Mouse (Mus musculus) liver, embryonic 11.5 days (tissue): ENCODE measurements around the gene Ppp5c. TPM values are rescaled to one million over a fixed set of nuclear protein-coding genes. Genes with fewer than 3 reads are reported as not detected.

Experiments used
- ATAC-seq: fragments of 200-750 bp; cut with Nextera tagmentation; replicated peaks from 2 replicates; pipeline ENCODE4 v1.8.0; 2017; ENCODE audit warnings: moderate number of reproducible peaks, mild to moderate bottlenecking, moderate TSS enrichment, moderate library complexity; ENCODE audit not compliant: low FRiP score
- DNase-seq: peaks from one replicate; pipeline ENCODE4 v3.0.0-alpha.2; 2017; ENCODE audit warnings: low spot score
- H3K27ac ChIP-seq: fragments of 300-500 bp; sonication (generic); 2 replicates; pipeline ENCODE4 v1.5.1; 2014; ENCODE audit warnings: mild to moderate bottlenecking, low read depth, low read length, control low read depth
- H3K27me3 ChIP-seq: fragments of 300-500 bp; sonication (generic); replicated peaks from 2 replicates; pipeline ENCODE4 v1.6.1; 2014; ENCODE audit warnings: low read length, mixed read lengths; ENCODE audit not compliant: control insufficient read depth, insufficient read depth
- H3K36me3 ChIP-seq: fragments of 300-500 bp; sonication (generic); 2 replicates; pipeline ENCODE4 v1.6.1; 2014; ENCODE audit warnings: mild to moderate bottlenecking, low read length, moderate library complexity, mixed read lengths; ENCODE audit not compliant: control insufficient read depth, insufficient read depth
- H3K4me1 ChIP-seq: fragments of 300-500 bp; sonication (generic); replicated peaks from 2 replicates; pipeline ENCODE4 v1.6.1; 2014; ENCODE audit warnings: low read length, mixed read lengths; ENCODE audit not compliant: control insufficient read depth, insufficient read depth
- H3K4me2 ChIP-seq: fragments of 300-500 bp; sonication (generic); 2 replicates; pipeline ENCODE4 v1.6.1; 2014; ENCODE audit warnings: mild to moderate bottlenecking, control low read depth, moderate library complexity
- H3K4me3 ChIP-seq: fragments of 300-500 bp; sonication (generic); 2 replicates; pipeline ENCODE4 v1.5.1; 2014; ENCODE audit warnings: low read depth, low read length, control low read depth
- H3K9ac ChIP-seq: fragments of 300-500 bp; sonication (generic); 2 replicates; pipeline ENCODE4 v1.6.1; 2014; ENCODE audit warnings: low read depth, low read length, control low read depth
- H3K9me3 ChIP-seq: fragments of 300-500 bp; sonication (generic); 2 replicates; pipeline ENCODE4 v1.6.1; 2016; ENCODE audit warnings: low read length, inconsistent platforms, mixed read lengths; ENCODE audit not compliant: control insufficient read depth
- WGBS: fragments of 180-500 bp; shearing (Covaris S2); extraction: QIAGEN DNeasy Blood & Tissue Kit; methylation state at CpG from one replicate; pipeline ENCODE4 v1.1.7; 2014; 5-methylcytosine and 5-hydroxymethylcytosine counted together
- polyA plus RNA-seq: library from polyadenylated mRNA; unstranded; fragments of >200 nt; fragmentation: Nextera tagmentation; extraction: Ambion mirVana; gene quantifications from 2 replicates; pipeline ENCODE4 v1.2.1, GENCODE M21; 2014

Ppp5c gene
- polyA plus RNA-seq, 1 experiment from 2014 or later, result 124 TPM

DNA sequence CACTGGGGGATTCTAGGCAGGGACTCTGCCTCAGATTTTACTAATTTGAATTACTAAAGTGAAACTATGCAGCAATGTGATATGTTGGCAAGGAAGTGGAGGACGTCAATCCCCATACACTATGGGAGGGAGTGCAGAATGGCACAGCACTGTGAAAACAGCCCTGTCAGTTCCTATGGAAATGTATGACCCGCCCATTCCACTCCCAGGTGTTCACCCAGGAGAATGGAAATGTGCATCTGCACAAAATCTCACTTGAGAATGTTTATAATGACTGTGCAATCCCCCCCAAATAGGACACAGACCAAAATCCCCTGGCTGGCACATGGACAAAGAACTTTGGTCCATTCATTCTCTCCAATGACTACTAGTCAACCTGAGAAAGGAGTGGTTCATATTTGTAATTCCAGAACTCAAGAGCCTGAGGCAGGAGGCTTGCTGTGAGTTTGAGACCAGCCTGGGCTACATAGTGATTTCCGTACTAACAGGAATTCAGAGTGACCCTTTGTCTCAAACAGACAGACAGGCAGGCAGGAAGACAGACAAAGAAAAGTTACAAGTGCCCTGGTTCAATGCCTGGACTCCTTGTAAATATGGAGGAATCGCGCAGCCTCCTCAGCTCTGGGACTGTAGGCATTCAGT lies 19.4 kb upstream of the Ppp5c start:
- peak; percentile 15 for DNase-seq
- H3K4me2 ChIP-seq, result no peak overlapping the region
- peaks cover 6% of the 10 kb centered on the region for H3K4me1 ChIP-seq
- peaks cover 54% of the 10 kb centered on the region for H3K36me3 ChIP-seq
- H3K27me3 ChIP-seq, result no peaks in the 10 kb centered on the region
- 90% methylated on average over 5 of the region's 5 CpGs for WGBS
- no peak for ATAC-seq
- H3K27ac ChIP-seq, result no peak overlapping the region
- no peak overlapping the region for H3K9ac ChIP-seq
- no peaks in the 10 kb centered on the region for H3K9me3 ChIP-seq
- no peak overlapping the region for H3K4me3 ChIP-seq

DNA sequence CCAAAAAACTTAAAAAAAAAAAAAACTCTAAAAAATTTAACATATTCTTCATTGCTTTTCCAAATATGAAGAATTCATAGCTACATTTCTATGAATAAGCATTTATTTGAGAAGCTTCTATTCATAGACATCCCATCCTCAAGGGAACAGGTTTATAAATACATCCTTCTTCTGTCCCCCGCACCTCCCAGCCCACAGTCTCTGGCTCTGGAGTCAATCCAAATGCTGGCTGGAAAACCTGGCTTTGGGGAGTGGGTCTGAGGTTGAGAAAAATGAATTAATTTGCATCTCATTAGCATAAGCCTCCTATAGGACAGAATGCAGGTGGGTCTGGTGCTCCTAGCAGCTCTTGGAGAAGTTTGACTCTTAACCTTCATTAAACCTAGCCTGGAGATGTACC lies 18.0 kb upstream of the Ppp5c start:
- peaks cover 54% of the 10 kb centered on the region for H3K36me3 ChIP-seq
- H3K27me3 ChIP-seq, result no peaks in the 10 kb centered on the region
- no peak overlapping the region for H3K4me2 ChIP-seq
- WGBS, result 91% methylated on average over 1 of the region's 1 CpGs
- DNase-seq (peak; percentile 27), ATAC-seq (no peak)
- H3K27ac ChIP-seq, result no peak overlapping the region
- no peak overlapping the region for H3K9ac ChIP-seq
- peaks cover 4% of the 10 kb centered on the region for H3K4me1 ChIP-seq
- no peaks in the 10 kb centered on the region for H3K9me3 ChIP-seq
- H3K4me3 ChIP-seq, result no peak overlapping the region

DNA sequence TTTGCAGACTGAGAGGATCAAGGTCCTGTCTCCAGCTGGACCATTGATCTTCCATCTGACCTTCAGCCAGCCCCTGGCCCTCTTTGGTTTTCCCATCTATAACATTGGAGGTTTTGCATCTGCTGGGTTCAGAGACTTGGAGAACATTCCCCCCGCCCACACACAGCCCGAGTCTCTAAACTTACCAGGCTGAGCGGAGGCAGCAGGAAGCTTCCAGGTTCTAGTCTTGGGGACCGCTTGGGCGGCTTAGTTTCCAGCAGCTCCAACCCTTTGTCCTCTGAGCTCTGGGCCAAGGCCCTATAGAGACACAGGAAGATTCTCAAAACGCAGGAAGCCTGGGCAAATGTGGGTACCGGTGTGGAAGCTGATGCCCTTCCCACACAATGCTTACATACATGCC lies 11.6 kb upstream of the Ppp5c start:
- no peak overlapping the region for H3K4me2 ChIP-seq
- no peaks in the 10 kb centered on the region for H3K27me3 ChIP-seq
- DNase-seq (no peak), ATAC-seq (no peak)
- no peaks in the 10 kb centered on the region for H3K4me1 ChIP-seq
- 91% methylated on average over 7 of the region's 7 CpGs for WGBS
- H3K9me3 ChIP-seq, result no peaks in the 10 kb centered on the region
- no peak overlapping the region for H3K9ac ChIP-seq
- H3K36me3 ChIP-seq, result peaks cover 53% of the 10 kb centered on the region
- H3K27ac ChIP-seq, result no peak overlapping the region
- no peak overlapping the region for H3K4me3 ChIP-seq

DNA sequence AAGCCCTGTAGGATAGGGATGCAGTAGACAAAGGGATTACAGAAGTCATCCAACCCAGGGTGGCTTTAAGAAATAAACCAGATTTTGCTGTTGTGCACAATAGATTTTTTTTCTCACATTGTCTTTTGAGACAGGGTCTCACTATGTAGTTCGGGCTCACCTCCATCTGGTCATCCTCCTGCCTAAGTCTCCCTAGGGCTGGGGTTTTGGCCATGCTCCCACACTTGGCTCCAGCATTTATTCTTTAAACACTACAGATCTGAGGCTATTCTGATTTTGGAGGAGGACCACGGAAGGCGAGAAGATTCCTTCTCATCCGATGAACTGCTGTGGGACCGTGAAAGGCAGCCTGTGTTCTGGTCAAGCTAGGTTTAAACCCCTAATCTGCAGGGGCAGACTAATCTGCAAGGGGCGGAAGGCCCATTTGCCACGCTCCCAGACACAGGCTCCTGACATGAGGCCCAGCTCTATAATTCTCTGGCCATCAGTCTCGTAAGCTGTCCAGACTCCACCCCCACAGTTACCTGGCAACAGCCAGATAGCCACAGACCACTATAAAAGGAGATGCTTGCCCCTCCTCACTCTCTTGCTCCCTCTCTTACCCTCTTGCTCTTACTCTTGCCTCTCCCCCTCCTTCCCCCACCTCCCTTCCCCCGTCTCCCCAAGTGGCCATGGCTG lies 10.4 kb upstream of the Ppp5c start:
- ATAC-seq (no peak), DNase-seq (no peak)
- H3K27ac ChIP-seq, result no peak overlapping the region
- H3K4me1 ChIP-seq, result no peaks in the 10 kb centered on the region
- no peak overlapping the region for H3K4me3 ChIP-seq
- no peaks in the 10 kb centered on the region for H3K9me3 ChIP-seq
- H3K4me2 ChIP-seq, result no peak overlapping the region
- peaks cover 45% of the 10 kb centered on the region for H3K36me3 ChIP-seq
- no peak overlapping the region for H3K9ac ChIP-seq
- WGBS, result 74% methylated on average over 9 of the region's 9 CpGs
- no peaks in the 10 kb centered on the region for H3K27me3 ChIP-seq

DNA sequence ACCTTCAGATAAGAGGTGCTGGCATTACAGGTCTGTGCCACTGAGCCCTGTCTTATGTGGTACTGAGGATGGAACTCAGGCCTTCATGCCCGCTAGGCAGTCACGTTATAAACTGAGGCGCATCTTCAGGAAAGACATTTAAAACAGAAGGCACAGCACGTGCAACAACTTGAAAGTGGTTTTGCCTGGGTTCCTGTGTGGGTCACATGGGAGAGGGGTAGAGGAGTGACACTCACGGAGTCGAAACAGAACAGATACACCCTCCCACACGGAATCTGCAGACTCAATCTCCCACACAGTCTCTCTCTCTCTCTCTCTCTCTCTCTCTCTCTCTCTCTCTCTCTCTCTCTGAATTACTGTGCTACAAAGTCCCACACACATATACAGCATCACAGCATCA lies 2.5 kb upstream of the Ppp5c start:
- Histone ChIP-seq H3K27me3 (no peaks in the 10 kb centered on the region), H3K9me3 (no peaks in the 10 kb centered on the region), H3K4me1 (peaks cover 18% of the 10 kb centered on the region), H3K4me2 (no peak overlapping the region), H3K4me3 (no peak overlapping the region), H3K27ac (no peak overlapping the region), H3K36me3 (peaks cover 11% of the 10 kb centered on the region; the same call in 1 of the 2 replicates), H3K9ac (no peak overlapping the region)
- DNase-seq (no peak), ATAC-seq (no peak)
- WGBS, result 70% methylated on average over 7 of the region's 7 CpGs

DNA sequence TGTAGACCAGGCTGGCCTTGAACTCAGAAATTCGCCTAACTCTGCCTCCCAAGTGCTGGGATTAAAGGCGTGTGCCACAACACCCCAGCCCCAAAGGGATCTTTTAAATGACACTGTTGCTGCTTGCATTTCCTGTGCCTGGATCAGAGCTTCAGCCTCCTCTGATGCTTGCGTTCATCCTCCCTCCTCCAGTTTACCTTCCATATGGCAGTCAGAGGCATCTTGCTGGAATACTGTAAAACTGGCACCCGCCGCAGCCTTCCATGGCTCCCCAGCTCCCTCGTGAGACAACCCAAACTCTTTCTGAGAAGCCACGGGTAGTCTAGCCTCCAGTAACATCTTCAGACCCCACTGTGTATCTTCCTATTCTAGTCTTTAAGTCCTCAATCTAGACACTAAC lies 1.2 kb upstream of the Ppp5c start:
- 78% methylated on average over 7 of the region's 7 CpGs for whole genome bisulfite sequencing
- H3K4me3 ChIP-seq, result no peak overlapping the region
- H3K27ac ChIP-seq, result no peak overlapping the region; the same call in 1 of the 2 replicates
- DNase-seq (no peak), ATAC-seq (no peak)
- no peak overlapping the region for H3K4me2 ChIP-seq
- H3K27me3 ChIP-seq, result no peaks in the 10 kb centered on the region
- no peaks in the 10 kb centered on the region for H3K9me3 ChIP-seq
- peaks cover 29% of the 10 kb centered on the region for H3K4me1 ChIP-seq
- H3K36me3 ChIP-seq, result peaks cover 4% of the 10 kb centered on the region; the same call in 1 of the 2 replicates
- no peak overlapping the region for H3K9ac ChIP-seq

DNA sequence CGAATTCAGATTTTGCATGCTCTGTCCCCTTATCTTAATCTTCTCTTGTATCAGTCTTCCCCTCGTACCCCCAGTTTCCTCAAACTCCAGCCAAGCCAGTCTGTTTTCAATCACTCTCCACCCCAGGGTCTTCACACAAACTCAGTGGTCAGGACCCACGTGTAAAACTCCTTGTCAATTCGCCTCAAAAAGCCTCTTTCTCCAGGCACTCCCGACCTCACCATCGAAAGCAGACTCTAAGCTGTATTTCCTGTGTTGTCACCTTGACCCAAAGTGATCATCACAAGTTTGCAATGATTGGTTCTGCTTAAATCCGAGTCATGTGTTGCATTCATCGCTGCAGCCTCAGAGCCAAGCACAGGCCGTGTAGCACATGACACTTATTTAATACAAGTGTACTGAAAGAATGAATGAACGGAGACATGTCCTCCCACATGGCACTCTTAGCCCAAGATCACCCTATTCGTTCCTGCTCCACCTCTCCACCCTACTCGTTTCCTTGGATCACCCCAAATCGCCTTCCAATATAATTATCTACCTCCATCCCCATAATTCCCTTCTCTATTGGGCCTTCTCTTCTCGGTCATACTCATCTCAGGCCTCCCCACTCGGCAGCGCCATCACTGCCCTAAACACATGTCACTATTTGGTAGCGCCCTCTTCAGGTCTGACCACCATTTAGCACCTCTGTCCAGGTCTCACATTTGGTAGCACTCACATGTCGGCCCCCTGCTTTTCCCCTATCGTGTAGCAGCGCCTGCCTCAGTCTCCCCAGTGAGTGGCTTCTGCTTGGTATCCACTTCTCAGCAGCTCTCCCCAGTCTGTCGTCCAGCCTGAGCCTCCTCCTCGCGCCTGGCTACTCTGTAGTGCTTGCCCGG lies 775 bp downstream of the Ppp5c start:
- peak overlapping the region; percentile 81 for H3K4me3 ChIP-seq
- ATAC-seq (peak; percentile 70), DNase-seq (no peak)
- H3K36me3 ChIP-seq, result peaks cover 6% of the 10 kb centered on the region; the same call in 1 of the 2 replicates
- H3K27me3 ChIP-seq, result no peaks in the 10 kb centered on the region
- 4% methylated on average over 24 of the region's 24 CpGs for WGBS
- peak overlapping the region; percentile 90 for H3K9ac ChIP-seq
- H3K4me1 ChIP-seq, result peaks cover 32% of the 10 kb centered on the region
- H3K27ac ChIP-seq, result peak overlapping the region; percentile 66
- H3K9me3 ChIP-seq, result no peaks in the 10 kb centered on the region
- H3K4me2 ChIP-seq, result peak overlapping the region; percentile 81

DNA sequence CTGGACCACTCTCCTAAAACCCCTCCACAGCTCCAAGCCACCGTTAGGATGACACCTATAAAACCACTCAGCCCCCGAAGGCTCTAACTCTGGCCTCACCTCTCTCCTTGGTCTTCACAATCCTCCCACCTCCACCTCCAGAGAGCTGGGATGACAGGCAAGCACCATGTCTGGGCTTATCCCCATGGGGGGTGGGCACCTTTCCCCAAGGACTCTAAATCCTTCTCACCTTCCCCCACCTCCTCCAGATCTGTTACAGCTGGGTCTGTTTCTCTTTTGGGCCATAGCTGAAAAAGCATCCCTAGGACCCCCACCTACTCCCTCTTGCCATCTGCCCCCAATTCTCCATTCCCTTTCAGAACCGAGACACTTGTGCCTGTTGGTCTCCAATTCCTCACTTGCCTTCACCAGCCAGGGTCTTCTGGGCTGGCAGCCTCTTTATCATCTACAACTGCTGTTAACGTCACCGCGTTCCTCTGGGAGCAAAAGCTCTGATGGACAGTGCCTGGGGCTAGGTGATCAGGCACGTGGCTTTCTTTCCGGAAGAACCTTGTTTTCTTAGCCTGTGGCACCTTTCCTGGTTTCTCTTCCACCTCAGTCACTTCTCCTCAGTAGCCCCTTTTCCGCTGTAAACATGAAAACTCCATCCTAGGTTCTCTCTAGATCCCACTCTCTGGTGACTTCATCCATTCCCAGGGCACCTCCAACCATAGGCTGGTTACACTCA lies 1.7 kb downstream of the Ppp5c start:
- H3K4me3 ChIP-seq, result peak overlapping the region; percentile 81
- H3K9me3 ChIP-seq, result no peaks in the 10 kb centered on the region
- H3K9ac ChIP-seq, result peak overlapping the region; percentile 90
- WGBS, result 57% methylated on average over 9 of the region's 9 CpGs
- H3K27me3 ChIP-seq, result no peaks in the 10 kb centered on the region
- DNase-seq, result no peak
- H3K27ac ChIP-seq, result no peak overlapping the region
- H3K4me2 ChIP-seq, result peak overlapping the region; percentile 81
- H3K36me3 ChIP-seq, result peaks cover 9% of the 10 kb centered on the region; the same call in 1 of the 2 replicates
- ATAC-seq, result no peak
- H3K4me1 ChIP-seq, result peaks cover 32% of the 10 kb centered on the region
